Mouse (Mus musculus): ENCODE results near the gene Guca1b.

DNA sequence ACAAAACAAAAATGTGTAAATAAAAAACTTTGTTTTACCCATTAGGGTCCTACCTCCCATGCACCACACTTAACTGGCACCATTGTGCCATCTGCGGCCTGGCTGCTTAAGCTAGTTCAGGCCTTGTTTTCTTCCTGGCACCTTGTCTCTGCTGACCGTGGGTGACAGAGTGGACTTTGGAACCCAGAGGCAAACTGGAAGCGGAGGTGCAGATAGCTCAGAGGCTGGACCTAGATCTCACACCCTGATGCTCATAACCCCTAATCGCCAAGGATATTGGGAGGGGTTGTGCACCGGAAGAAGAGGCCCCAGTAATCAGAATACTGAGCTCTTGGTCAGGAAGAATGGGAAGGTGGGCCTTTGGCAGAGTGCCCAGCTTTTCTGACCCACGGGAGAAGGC is 39.0 kb downstream of the Guca1b start:
- no peak for TF ChIP-seq CTCF (IDR thresholded peaks at IDR 0.05; ENCODE audit: control insufficient read depth, insufficient read depth, insufficient read length)
- no peak for TF ChIP-seq USF1 (IDR thresholded peaks at IDR 0.05; ENCODE audit: low read depth)
- no peak for TF ChIP-seq MYOD1 (IDR thresholded peaks at IDR 0.05; ENCODE audit: control insufficient read depth, insufficient read length, low read depth)

Measured in C2C12 (cell line).